Mouse (Mus musculus): ENCODE measurements around the gene Gm6509.
"Not testable (repeated sequence)": the region's sequence is repeated elsewhere in the genome, so short reads cannot be mapped to it uniquely, and the experiment has no call there.

Gene Gm6509

DNA sequence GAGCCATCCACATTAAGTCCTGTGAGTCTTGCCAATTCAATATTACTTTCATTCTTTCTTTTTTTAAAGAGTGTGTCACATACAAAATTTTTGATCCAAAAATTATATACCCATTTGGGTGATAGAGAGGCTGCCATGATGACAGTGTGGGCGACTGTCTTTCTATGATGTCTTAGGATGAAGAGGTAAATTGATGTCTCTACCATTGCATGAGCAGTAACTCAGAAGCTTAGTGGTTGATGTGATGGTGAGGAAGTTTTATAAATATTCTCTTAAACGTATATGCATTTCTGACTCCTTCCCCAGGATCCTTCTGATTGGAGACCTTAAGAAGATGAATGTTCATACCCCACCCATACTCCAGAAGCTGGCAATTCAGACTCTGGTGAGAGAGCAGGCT, at the start of gene Gm6509:
Gm6509 (plus strand) TSS at position 301 of the 400 bp plus-strand sequence.
- not testable (repeated sequence) for DNase-seq (ENCODE audit: extremely low read depth, low read depth)

DNA sequence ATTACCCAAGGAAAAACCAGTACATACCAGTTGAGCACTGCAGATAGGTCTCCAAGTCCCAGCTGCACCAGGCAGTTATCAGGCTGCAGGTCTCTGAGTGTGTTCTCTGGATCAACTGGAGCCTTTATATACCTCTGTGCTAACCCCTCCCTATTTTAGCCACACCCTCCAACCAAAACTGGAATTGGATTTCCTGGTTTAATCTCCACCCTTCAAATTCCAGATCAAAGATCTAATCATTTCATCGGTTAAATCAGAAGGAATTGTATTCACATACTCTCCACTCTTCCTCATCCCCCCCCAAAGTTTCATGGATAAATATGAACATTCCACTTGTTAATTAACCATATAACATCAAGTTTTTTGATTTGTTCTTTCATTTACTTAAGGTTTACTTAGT, 7.5 kb upstream of the Gm6509 start, which contains the start of gene Gm3147:
Gm3147 (minus strand) TSS at position 101 of the 400 bp plus-strand sequence.
- not testable (repeated sequence) for DNase-seq (ENCODE audit: extremely low read depth, low read depth)

DNA sequence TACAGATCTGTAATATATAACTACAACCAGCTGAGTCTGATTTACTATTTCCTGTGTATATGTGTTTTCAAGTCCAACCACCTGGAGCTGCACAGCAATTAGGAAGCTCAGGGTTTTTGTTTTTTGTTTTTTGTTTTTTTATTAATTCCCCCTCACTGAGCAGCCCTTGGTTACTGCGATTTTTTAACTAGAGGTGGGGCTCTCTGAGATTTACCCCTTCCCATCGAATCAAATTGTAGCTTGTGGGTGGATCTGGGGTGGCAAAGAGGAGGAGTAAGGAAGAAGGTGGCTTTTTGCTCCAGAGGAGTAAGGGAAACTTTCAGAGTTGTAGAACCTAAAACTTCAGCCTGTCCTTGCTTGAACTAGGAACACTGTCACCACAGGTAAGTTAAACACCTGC, 24.3 kb downstream of the Gm6509 start, which contains the start of gene Gm6205:
Gm6205 (plus strand) TSS at position 301 of the 400 bp plus-strand sequence.
- DNase-seq (ENCODE audit: extremely low read depth, low read depth) = not testable (repeated sequence)

Data from MEL-GATA-1-ER (cell line).